Mouse (Mus musculus) olfactory bulb, adult 2 months (tissue): Measurements from ENCODE around the gene Cep19. TPM values are rescaled to one million over a fixed set of nuclear protein-coding genes. Genes with fewer than 3 reads are reported as not detected.
"Not testable (repeated sequence)": the region's sequence is repeated elsewhere in the genome, so short reads cannot be mapped to it uniquely, and the experiment has no call there.

Source experiments
- H3K27ac ChIP-seq: fragments of 200-500 bp; 2 replicates; pipeline ENCODE4 v1.5.1; 2012; ENCODE audit warnings: low read depth, low read length; ENCODE audit not compliant: insufficient read depth
- H3K4me1 ChIP-seq: fragments of 200-500 bp; 2 replicates; pipeline ENCODE4 v1.6.1; 2012; ENCODE audit warnings: low read length; ENCODE audit not compliant: control insufficient read depth, insufficient read depth
- H3K4me3 ChIP-seq: fragments of 200-500 bp; 2 replicates; pipeline ENCODE4 v1.5.1; 2012; ENCODE audit warnings: mild to moderate bottlenecking, low read depth, low read length, moderate library complexity; ENCODE audit not compliant: insufficient read depth
- CTCF ChIP-seq: fragments of 200-500 bp; IDR thresholded peaks from 2 replicates; pipeline ENCODE4 v1.5.1; 2012; ENCODE audit warnings: low read depth, mild to moderate bottlenecking, low read length, moderate library complexity; ENCODE audit not compliant: insufficient read depth
- POLR2A ChIP-seq: fragments of 200-500 bp; IDR thresholded peaks from 2 replicates; pipeline ENCODE4 v1.6.1; 2012; ENCODE audit warnings: mild to moderate bottlenecking, low read depth, low read length, moderate library complexity; ENCODE audit not compliant: insufficient read depth
- WGBS: fragments of 180-500 bp; shearing (Covaris S2); methylation state at CpG from one replicate; pipeline ENCODE4 v1.1.7; 2018; 5-methylcytosine and 5-hydroxymethylcytosine counted together
- polyA plus RNA-seq: library from polyadenylated mRNA; stranded (reverse); fragments of >200 nt; gene quantifications from 2 replicates; pipeline ENCODE4 v1.2.4, GENCODE M21; 2012; ENCODE audit warnings: low replicate concordance; ENCODE audit not compliant: missing spikeins, insufficient read depth, insufficient read length

Cep19 gene
- 179 TPM in 1 of 2 replicates, not detected in the other for polyA plus RNA-seq

DNA sequence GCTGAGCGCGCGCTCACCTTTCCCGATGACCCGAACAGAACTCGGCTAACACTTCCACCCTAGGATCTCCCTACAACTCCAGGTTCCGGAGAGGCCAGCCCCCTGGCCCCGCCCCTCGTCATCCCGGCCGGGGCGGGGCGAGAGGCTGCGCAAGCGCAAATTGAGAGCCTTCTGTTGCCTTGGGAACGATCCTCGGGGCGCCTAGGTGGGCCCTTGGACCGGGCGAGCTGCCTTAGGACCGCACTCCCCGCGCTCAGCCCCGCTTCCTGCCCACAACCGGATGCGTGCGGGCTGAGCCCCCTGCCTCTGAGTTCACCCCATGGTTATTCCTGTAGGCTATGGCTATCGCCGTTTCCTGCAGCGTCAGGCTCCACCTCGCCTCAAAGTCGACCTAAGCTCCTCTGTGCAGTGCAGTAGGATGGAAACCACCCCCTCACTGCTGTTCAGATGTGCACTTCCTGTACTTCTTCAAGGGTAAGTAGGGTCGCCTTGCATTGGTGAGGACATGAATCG is at the start of gene Cep19, which contains the start of gene Pigx:
Gene Cep19 (plus strand): TSS at position 163 of the 513 bp plus-strand sequence.
Gene Pigx (minus strand): TSS at position 103 of the 513 bp plus-strand sequence.
- Histone ChIP-seq H3K27ac (peak within 1 kb of the TSS; percentile 57), H3K4me3 (peak within 1 kb of the TSS; percentile 92), H3K4me1 (peaks cover 5% of the 10 kb centered on the region; the same call in 1 of the 2 replicates)
- TF ChIP-seq CTCF: no peak
- peak; percentile 59 for TF ChIP-seq POLR2A
- WGBS: under 1% methylated on average over 34 of the region's 34 CpGs

- Histone ChIP-seq H3K4me1 (no peaks in the 10 kb centered on the region), H3K27ac (no peak overlapping the region), H3K4me3 (no peak overlapping the region)
- no peak for TF ChIP-seq POLR2A
- no peak for TF ChIP-seq CTCF
- 85% methylated on average over 5 of the region's 5 CpGs for WGBS
These were observed 40.8 kb upstream of the Cep19 start for GRCm38 (mm10) chr16:32058817-32059216.

GRCm38 (mm10) chr16:32059840-32060523 is 39.6 kb upstream of the Cep19 start:
- WGBS: 63% methylated on average over 6 of the region's 6 CpGs
- TF ChIP-seq CTCF (no peak), POLR2A (no peak)

DNA sequence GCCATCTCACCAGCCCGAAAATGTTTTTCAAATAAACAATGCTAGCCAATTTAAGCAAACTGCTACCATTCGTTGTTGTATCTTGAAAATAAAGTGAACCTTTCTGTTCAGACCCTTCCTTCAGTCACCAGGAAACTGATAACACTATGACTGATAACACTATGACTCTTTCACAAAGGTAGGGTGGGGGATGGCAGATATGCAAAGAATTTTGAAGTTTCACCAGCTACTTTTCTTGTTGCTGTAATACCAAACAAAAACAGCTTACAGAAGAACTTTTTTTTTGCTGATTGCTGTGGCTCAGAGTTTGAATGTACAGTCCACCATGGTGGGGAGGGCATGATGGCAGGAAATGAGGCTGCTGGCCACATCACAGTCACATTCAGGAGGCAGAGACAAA is 37.4 kb upstream of the Cep19 start:
- no peak for TF ChIP-seq CTCF
- no peak for TF ChIP-seq POLR2A
- H3K27ac ChIP-seq: no peak overlapping the region
- no peak overlapping the region for H3K4me3 ChIP-seq
- 84% methylated on average over 2 of the region's 2 CpGs for WGBS
- no peaks in the 10 kb centered on the region; the same call in 1 of the 2 replicates for H3K4me1 ChIP-seq

More at GRCm38 (mm10) chr16:32059840-32060523, 39.6 kb upstream of the Cep19 start:
- Histone ChIP-seq H3K4me1 (no peaks in the 10 kb centered on the region), H3K27ac (no peak overlapping the region), H3K4me3 (no peak overlapping the region)

DNA sequence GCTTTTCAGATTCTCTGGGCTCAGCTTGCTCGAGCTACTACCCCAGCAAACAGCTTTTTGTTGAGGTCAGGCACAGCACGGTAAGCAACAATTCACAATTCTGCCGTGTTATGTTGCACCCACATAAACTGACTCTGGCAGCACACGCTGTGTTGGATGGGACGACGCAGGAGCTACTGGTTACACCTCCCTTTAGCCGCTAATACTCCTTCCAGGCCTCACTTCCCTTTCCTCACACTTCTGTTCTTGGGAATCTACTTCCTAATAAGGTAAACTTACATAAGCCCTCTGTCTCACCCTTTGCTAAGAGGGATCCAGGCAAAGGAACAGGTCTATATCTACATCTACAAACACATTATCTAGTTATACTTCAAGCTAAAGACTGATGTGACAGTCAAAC is 35.7 kb upstream of the Cep19 start:
- no peak for TF ChIP-seq CTCF
- no peak for TF ChIP-seq POLR2A
- 57% methylated on average over 7 of the region's 7 CpGs for WGBS
- H3K4me1 ChIP-seq: no peaks in the 10 kb centered on the region; the same call in 1 of the 2 replicates
- no peak overlapping the region for H3K4me3 ChIP-seq
- no peak overlapping the region for H3K27ac ChIP-seq

DNA sequence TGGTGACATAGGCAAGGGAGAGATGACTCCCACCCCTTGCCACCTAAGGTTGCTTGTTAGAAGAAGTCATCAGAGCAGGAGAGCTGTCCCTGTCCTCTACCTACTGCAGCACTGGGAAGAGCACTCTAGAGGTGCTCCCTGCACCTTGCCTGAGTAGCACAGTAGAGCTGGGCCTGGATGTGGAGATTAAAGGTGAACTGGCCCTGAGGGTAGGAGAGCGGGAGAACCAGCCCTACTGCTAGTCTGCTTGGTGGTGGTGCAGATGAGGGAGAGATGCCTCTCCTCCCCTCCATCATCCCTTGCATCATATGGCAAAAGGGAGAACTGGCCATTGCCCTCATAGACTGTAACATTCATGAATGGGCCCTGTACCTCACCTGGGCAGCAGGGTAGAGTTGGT is 32.7 kb upstream of the Cep19 start:
- Histone ChIP-seq H3K4me1 (no peaks in the 10 kb centered on the region; the same call in 1 of the 2 replicates), H3K4me3 (no peak overlapping the region), H3K27ac (no peak overlapping the region)
- whole genome bisulfite sequencing: 100% methylated on average over 1 of the region's 1 CpGs
- no peak for TF ChIP-seq POLR2A
- no peak for TF ChIP-seq CTCF

GRCm38 (mm10) chr16:32068389-32069300 is 31.0 kb upstream of the Cep19 start:
- WGBS: 80% methylated on average over 12 of the region's 12 CpGs
- TF ChIP-seq POLR2A (no peak), CTCF (no peak)
- Histone ChIP-seq H3K4me1 (no peaks in the 10 kb centered on the region; the same call in 1 of the 2 replicates), H3K27ac (no peak overlapping the region), H3K4me3 (no peak overlapping the region)

DNA sequence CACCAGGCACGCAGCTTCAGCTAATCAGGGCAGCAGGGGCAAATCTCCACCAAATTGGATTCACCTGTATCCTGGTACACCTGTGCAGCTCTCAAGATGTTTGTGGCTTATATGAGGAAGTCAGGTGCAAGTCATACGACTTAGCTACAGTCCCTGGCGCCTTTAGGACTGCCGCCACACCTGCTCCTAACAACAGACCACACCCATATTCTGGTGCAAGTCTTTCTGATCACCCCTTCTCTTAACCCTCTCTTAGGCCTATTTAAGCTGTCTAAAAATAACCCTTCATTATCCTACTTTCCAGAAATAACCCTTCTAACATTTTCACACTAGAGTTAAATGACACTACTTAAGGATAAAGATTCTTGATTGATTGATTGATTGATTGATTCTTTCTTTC is 29.5 kb upstream of the Cep19 start:
- H3K4me1 ChIP-seq, H3K27ac ChIP-seq, H3K4me3 ChIP-seq: not testable (repeated sequence)
- 92% methylated on average over 4 of the region's 4 CpGs for WGBS

GRCm38 (mm10) chr16:32075762-32076161 is 23.8 kb upstream of the Cep19 start:
- H3K4me3 ChIP-seq: no peak overlapping the region
- no peaks in the 10 kb centered on the region for H3K4me1 ChIP-seq
- no peak overlapping the region for H3K27ac ChIP-seq
- 56% methylated on average over 1 of the region's 1 CpGs for WGBS
- TF ChIP-seq CTCF (no peak), POLR2A (no peak)
